Mouse (Mus musculus) midbrain, postnatal 0 days (tissue): ENCODE results near the gene Syce1l. TPM values are rescaled to one million over a fixed set of nuclear protein-coding genes. Genes with fewer than 3 reads are reported as not detected.

Source experiments
- ATAC-seq: fragments of 200-750 bp; cut with Nextera tagmentation; 2 replicates; pipeline ENCODE4 v1.8.0; 2017; ENCODE audit warnings: moderate number of reproducible peaks, mild to moderate bottlenecking, moderate TSS enrichment, moderate library complexity; ENCODE audit not compliant: low FRiP score
- DNase-seq: peaks from one replicate; pipeline ENCODE4 v3.0.0-alpha.2; 2015; ENCODE audit warnings: low spot score
- H3K27ac ChIP-seq: fragments of 300-500 bp; sonication (generic); 2 replicates; pipeline ENCODE4 v1.5.1; 2014; ENCODE audit warnings: low read depth, mild to moderate bottlenecking, low read length, mixed read lengths
- H3K27me3 ChIP-seq: fragments of 300-500 bp; sonication (generic); 2 replicates; pipeline ENCODE4 v1.6.1; 2014; ENCODE audit warnings: low read length, control low read depth, mixed read lengths; ENCODE audit not compliant: insufficient read depth
- H3K36me3 ChIP-seq: fragments of 300-500 bp; sonication (generic); 2 replicates; pipeline ENCODE4 v1.6.1; 2014; ENCODE audit warnings: low read length, control low read depth, mixed read lengths; ENCODE audit not compliant: insufficient read depth
- H3K4me1 ChIP-seq: fragments of 300-500 bp; sonication (generic); 2 replicates; pipeline ENCODE4 v1.6.1; 2014; ENCODE audit warnings: mild to moderate bottlenecking, control low read depth, antibody characterized with exemption, low read length, mixed read lengths; ENCODE audit not compliant: insufficient read depth
- H3K4me2 ChIP-seq: fragments of 300-500 bp; sonication (generic); 2 replicates; pipeline ENCODE4 v1.6.1; 2014; ENCODE audit warnings: low read depth, mild to moderate bottlenecking, low read length, mixed read lengths; ENCODE audit not compliant: poor library complexity, severe bottlenecking
- H3K4me3 ChIP-seq: fragments of 300-500 bp; sonication (generic); 2 replicates; pipeline ENCODE4 v1.5.1; 2014; ENCODE audit warnings: low read depth, mild to moderate bottlenecking, low read length, moderate library complexity
- H3K9ac ChIP-seq: fragments of 300-500 bp; sonication (generic); replicated peaks from 2 replicates; pipeline ENCODE4 v1.6.1; 2014; ENCODE audit warnings: mild to moderate bottlenecking, low read length, moderate library complexity, mixed read lengths; ENCODE audit not compliant: poor library complexity, severe bottlenecking
- H3K9me3 ChIP-seq: fragments of 300-500 bp; sonication (generic); 2 replicates; pipeline ENCODE4 v1.6.1; 2016; ENCODE audit warnings: low read length, control low read depth
- CTCF ChIP-seq: IDR thresholded peaks from 2 replicates; pipeline ENCODE4 v1.5.1; 2016; ENCODE audit warnings: antibody characterized with exemption, mild to moderate bottlenecking
- WGBS: fragments of 180-500 bp; shearing (Covaris S2); extraction: QIAGEN DNeasy Blood & Tissue Kit; methylation state at CpG from one replicate; pipeline ENCODE4 v1.1.7; 2014; 5-methylcytosine and 5-hydroxymethylcytosine counted together
- polyA plus RNA-seq: library from polyadenylated mRNA; unstranded; fragments of >200 nt; fragmentation: Nextera tagmentation; extraction: Ambion mirVana; gene quantifications from 2 replicates; pipeline ENCODE4 v1.2.1, GENCODE M21; 2015
- total RNA-seq: library from RNA; depleted of rRNA; stranded (reverse); fragments of >200 nt; gene quantifications from 2 replicates; pipeline ENCODE4 v1.2.3, GENCODE M21; 2014; rRNA removed

The Syce1l gene
- total and polyA plus RNA-seq, 2 experiments from 2014 or later = 0.65 TPM; not detected in 1

GRCm38 (mm10) chr8:113704968-113705367 lies 62.0 kb downstream of the Syce1l start:
- no peaks in the 10 kb centered on the region for H3K27me3 ChIP-seq
- no peak overlapping the region for H3K9ac ChIP-seq
- H3K4me2 ChIP-seq = no peak overlapping the region
- no peak overlapping the region for H3K4me3 ChIP-seq
- no peak overlapping the region for H3K27ac ChIP-seq
- TF ChIP-seq CTCF = no peak
- no peaks in the 10 kb centered on the region for H3K36me3 ChIP-seq
- 62% methylated on average over 7 of the region's 7 CpGs for WGBS
- no peak for ATAC-seq
- DNase-seq = peak; percentile 37
- no peaks in the 10 kb centered on the region for H3K9me3 ChIP-seq
- H3K4me1 ChIP-seq = no peaks in the 10 kb centered on the region

Other genes with a start within 250 kb of the Syce1l start
- 24.5 and 26.8 TPM in 2 replicates for gene Mon1b, start 7.6 kb upstream of the Syce1l start, total RNA-seq
- gene Mon1b, start 7.6 kb upstream of the Syce1l start, polyA plus RNA-seq = 9.6 TPM in 2 replicates
- 4.9 and 5.9 TPM in 2 replicates for gene Adamts18, start 205.5 kb downstream of the Syce1l start, total RNA-seq
- 3.0 and 3.2 TPM in 2 replicates for gene Adamts18, start 205.5 kb downstream of the Syce1l start, polyA plus RNA-seq